Mouse (Mus musculus): ENCODE measurements around the gene Tsr3. TPM values are rescaled to one million over a fixed set of nuclear protein-coding genes. Genes with fewer than 3 reads are reported as not detected.

The Tsr3 gene
- total RNA-seq (2021): 10 to 100 TPM; 25.0 to 26.2 TPM
- long read RNA-seq, experiment 1, transcript Tsr3-201 (6 exons, 1,192 nt): major isoform, 13 of 38 reads
- long read RNA-seq, experiment 1, partial matches to known transcripts: 11 of 38 reads
- long read RNA-seq, experiment 1, other reads (novel, unspliced or antisense): 14 of 38 reads
- long read RNA-seq, experiment 2, transcript Tsr3-201 (6 exons, 1,192 nt): major isoform, 21 of 42 reads
- long read RNA-seq, experiment 2, partial matches to known transcripts: 8 of 42 reads
- long read RNA-seq, experiment 2, other reads (novel, unspliced or antisense): 13 of 42 reads

GRCm38 (mm10) chr17:25239695-25240636, at the start of gene Tsr3, which contains the start of gene Gnptg:
Gene Tsr3 (plus strand): TSS chr17:25240170.
Gene Gnptg (minus strand): TSS chr17:25240124.
- peak; percentile 81 to 86 for DNase-seq (ENCODE audit: low spot score in 2 of 2)
- Histone ChIP-seq H3K4me3 (peak within 1 kb of the TSS; percentile 100), H3K27ac (peak within 1 kb of the TSS; percentile 92)
- TF ChIP-seq CTCF (conservative IDR thresholded peaks at IDR 0.05): no peak

- no peak overlapping the region for H3K4me3 ChIP-seq
- no peak for DNase-seq (ENCODE audit: low spot score in 2 of 2)
- H3K27ac ChIP-seq: no peak overlapping the region
- TF ChIP-seq CTCF (conservative IDR thresholded peaks at IDR 0.05): no peak
Measured at GRCm38 (mm10) chr17:25202401-25202800, 37.6 kb upstream of the Tsr3 start.

GRCm38 (mm10) chr17:25210006-25210405, 30.0 kb upstream of the Tsr3 start:
- TF ChIP-seq CTCF (conservative IDR thresholded peaks at IDR 0.05): no peak
- H3K27ac ChIP-seq: peak overlapping the region; percentile 85
- H3K4me3 ChIP-seq: no peak overlapping the region
- DNase-seq (ENCODE audit: low spot score in 2 of 2): peak; percentile 47 to 58

- DNase-seq (ENCODE audit: low spot score in 2 of 2): peak in 1 of 2 experiments; percentile 39
Measured at GRCm38 (mm10) chr17:25210680-25211466, 29.1 kb upstream of the Tsr3 start.

GRCm38 (mm10) chr17:25211705-25212104, 28.3 kb upstream of the Tsr3 start:
- no peak for DNase-seq (ENCODE audit: low spot score in 2 of 2)
- Histone ChIP-seq H3K27ac (peak overlapping the region; percentile 85), H3K4me3 (no peak overlapping the region)
- TF ChIP-seq CTCF (conservative IDR thresholded peaks at IDR 0.05): no peak

More at GRCm38 (mm10) chr17:25210680-25211466, 29.1 kb upstream of the Tsr3 start:
- peak overlapping the region; percentile 85 for H3K27ac ChIP-seq
- no peak for TF ChIP-seq CTCF (conservative IDR thresholded peaks at IDR 0.05)
- no peak overlapping the region for H3K4me3 ChIP-seq

GRCm38 (mm10) chr17:25215431-25215830, 24.5 kb upstream of the Tsr3 start:
- no peak for TF ChIP-seq CTCF (conservative IDR thresholded peaks at IDR 0.05)
- no peak for DNase-seq (ENCODE audit: low spot score in 2 of 2)
- Histone ChIP-seq H3K27ac (no peak overlapping the region), H3K4me3 (no peak overlapping the region)

- TF ChIP-seq CTCF (conservative IDR thresholded peaks at IDR 0.05): no peak
- DNase-seq (ENCODE audit: low spot score in 2 of 2): no peak
- Histone ChIP-seq H3K4me3 (no peak overlapping the region), H3K27ac (peak overlapping the region; percentile 20; the same call in 1 of the 2 replicates)
Measured at GRCm38 (mm10) chr17:25218967-25219366, 21.0 kb upstream of the Tsr3 start.

- no peak for DNase-seq (ENCODE audit: low spot score in 2 of 2)
- TF ChIP-seq CTCF (conservative IDR thresholded peaks at IDR 0.05): no peak
- H3K27ac ChIP-seq: peak overlapping the region; percentile 20; the same call in 1 of the 2 replicates
- H3K4me3 ChIP-seq: no peak overlapping the region
Measured at GRCm38 (mm10) chr17:25219492-25220295, 20.3 kb upstream of the Tsr3 start.

GRCm38 (mm10) chr17:25220746-25221145, 19.2 kb upstream of the Tsr3 start:
- H3K27ac ChIP-seq: peak overlapping the region; percentile 89
- no peak for TF ChIP-seq CTCF (conservative IDR thresholded peaks at IDR 0.05)
- no peak overlapping the region for H3K4me3 ChIP-seq
- no peak for DNase-seq (ENCODE audit: low spot score in 2 of 2)

- peak overlapping the region; percentile 36 for H3K4me3 ChIP-seq
- peak overlapping the region; percentile 89 for H3K27ac ChIP-seq
- no peak for TF ChIP-seq CTCF (conservative IDR thresholded peaks at IDR 0.05)
- peak in 1 of 2 experiments; percentile 58 for DNase-seq (ENCODE audit: low spot score in 2 of 2)
Measured at GRCm38 (mm10) chr17:25221821-25222503, 18.0 kb upstream of the Tsr3 start.

- DNase-seq (ENCODE audit: low spot score in 2 of 2): peak in 1 of 2 experiments; percentile 36
- Histone ChIP-seq H3K4me3 (peak overlapping the region; percentile 59), H3K27ac (peak overlapping the region; percentile 86)
Measured at GRCm38 (mm10) chr17:25222504-25222940, 17.4 kb upstream of the Tsr3 start.

Data from layer of hippocampus, adult 2 months (tissue).